Mouse (Mus musculus): ENCODE data around the gene Gm10295. TPM values are rescaled to one million over a fixed set of nuclear protein-coding genes. Genes with fewer than 3 reads are reported as not detected.
A peak's percentile ranks its signal among the peaks of the same experiment; 100 is the strongest.

Gm10295 gene
- polyA plus RNA-seq (2015; fragmentation: Nextera tagmentation; extraction: Ambion mirVana), result not detected in 2 replicates

DNA sequence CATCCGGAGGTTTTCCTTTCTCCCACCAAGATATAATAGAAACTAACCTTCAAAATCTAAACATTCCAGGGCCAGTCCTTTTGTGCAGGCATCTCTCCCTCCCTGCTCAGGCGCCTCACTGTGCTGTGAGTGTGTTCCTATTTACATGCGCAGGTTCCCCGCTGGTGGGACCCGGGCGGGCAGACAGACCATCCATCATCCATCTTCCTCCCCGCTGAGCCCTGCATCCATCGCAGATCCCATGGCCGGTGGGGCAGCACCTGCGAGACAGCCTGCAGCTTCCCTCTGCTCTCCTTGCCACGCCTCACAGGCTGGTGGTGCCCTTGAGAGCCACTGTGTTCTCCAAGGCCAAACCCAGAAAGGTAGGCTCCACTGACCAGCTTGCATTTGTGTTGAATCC lies at the start of gene Gm10295:
Gene Gm10295 (minus strand): TSS at position 122 of the 400 bp plus-strand sequence.
- no peak within 1 kb of the TSS for H3K4me3 ChIP-seq (ENCODE audit: low read length)
- no peaks in the 10 kb centered on the region for H3K27me3 ChIP-seq (replicated peaks; ENCODE audit: control insufficient read depth, insufficient read depth, low read length)
- ATAC-seq, result no peak
- no peak within 1 kb of the TSS for H3K9ac ChIP-seq (ENCODE audit: low read depth, low read length)
- H3K27ac ChIP-seq (ENCODE audit: low read length), result no peak within 1 kb of the TSS
- WGBS, result 28% methylated on average over 11 of the region's 11 CpGs
- H3K4me2 ChIP-seq (ENCODE audit: low read depth, low read length), result no peak within 1 kb of the TSS
- H3K36me3 ChIP-seq (ENCODE audit: control insufficient read depth, insufficient read depth, low read length), result no peaks in the 10 kb centered on the region
- no peaks in the 10 kb centered on the region for H3K4me1 ChIP-seq (ENCODE audit: control insufficient read depth, insufficient read depth, low read length)
- H3K9me3 ChIP-seq (ENCODE audit: control insufficient read depth, low read length), result no peaks in the 10 kb centered on the region

DNA sequence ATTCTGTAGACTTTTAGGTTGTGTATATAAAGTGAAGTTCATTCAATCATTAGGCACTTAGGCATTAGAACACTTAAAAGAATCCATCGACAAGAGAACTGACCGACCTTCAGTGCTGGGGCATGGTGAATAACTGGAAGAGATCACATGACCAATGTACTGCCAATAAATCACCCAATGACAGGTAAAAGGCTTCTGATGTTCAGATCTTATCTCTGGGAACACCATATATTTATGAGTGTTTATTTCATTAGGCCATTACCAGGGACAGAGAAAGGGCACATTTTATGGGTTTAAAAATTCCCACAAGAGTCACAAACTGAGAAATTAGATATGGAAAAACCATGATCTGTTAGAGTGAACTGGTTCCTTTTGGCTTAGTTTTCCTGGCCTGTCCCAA lies 49.7 kb upstream of the Gm10295 start:
- Histone ChIP-seq H3K4me1 (ENCODE audit: control insufficient read depth, insufficient read depth, low read length) (peaks cover 8% of the 10 kb centered on the region), H3K9me3 (ENCODE audit: control insufficient read depth, low read length) (no peaks in the 10 kb centered on the region), H3K27me3 (replicated peaks; ENCODE audit: control insufficient read depth, insufficient read depth, low read length) (no peaks in the 10 kb centered on the region), H3K4me3 (ENCODE audit: low read length) (no peak overlapping the region), H3K36me3 (ENCODE audit: control insufficient read depth, insufficient read depth, low read length) (no peaks in the 10 kb centered on the region), H3K4me2 (ENCODE audit: low read depth, low read length) (no peak overlapping the region), H3K27ac (ENCODE audit: low read length) (no peak overlapping the region), H3K9ac (ENCODE audit: low read depth, low read length) (no peak overlapping the region)
- WGBS, result 35% methylated on average over 2 of the region's 2 CpGs
- ATAC-seq, result peak; percentile 44; the same call in 1 of the 2 replicates

DNA sequence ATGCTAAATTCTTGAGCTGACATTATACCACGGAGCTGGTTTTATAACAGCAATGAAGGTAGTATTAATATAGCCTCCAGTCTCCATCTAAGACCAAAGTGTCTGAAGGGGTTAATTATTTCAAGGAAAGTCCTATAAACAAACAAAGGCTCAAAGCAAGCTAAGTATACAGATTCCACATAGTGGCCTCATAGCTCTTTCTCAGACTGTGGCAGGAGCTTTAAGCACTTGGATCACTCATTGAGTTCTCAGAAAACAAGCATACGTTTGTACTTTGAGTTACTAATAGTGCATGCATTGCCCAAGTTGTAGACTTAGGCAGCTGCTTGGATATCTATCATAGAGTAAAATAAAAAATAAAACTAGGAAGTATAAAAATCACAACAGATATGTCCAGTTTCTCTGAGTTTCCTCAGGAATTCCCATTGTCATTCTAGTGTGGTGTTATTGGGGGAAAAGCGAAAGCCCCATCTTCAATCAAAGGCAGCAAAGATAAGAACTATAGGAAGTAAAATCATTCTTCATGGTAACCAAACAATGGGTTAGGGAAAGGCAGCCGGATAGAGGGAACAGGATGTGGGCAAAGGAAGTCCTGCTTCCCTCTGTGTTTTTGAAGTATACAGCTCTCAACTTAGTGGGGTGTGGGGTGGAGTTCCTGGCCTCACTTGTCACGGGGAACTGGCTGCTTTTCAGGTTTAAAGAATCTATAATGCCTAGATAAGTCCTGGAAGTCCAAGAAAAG lies 48.8 kb upstream of the Gm10295 start:
- no peaks in the 10 kb centered on the region for H3K9me3 ChIP-seq (ENCODE audit: control insufficient read depth, low read length)
- no peaks in the 10 kb centered on the region for H3K27me3 ChIP-seq (replicated peaks; ENCODE audit: control insufficient read depth, insufficient read depth, low read length)
- no peak overlapping the region for H3K4me2 ChIP-seq (ENCODE audit: low read depth, low read length)
- no peak overlapping the region for H3K9ac ChIP-seq (ENCODE audit: low read depth, low read length)
- 57% methylated on average over 5 of the region's 5 CpGs for WGBS
- H3K4me1 ChIP-seq (ENCODE audit: control insufficient read depth, insufficient read depth, low read length), result peaks cover 8% of the 10 kb centered on the region
- ATAC-seq, result no peak
- H3K36me3 ChIP-seq (ENCODE audit: control insufficient read depth, insufficient read depth, low read length), result no peaks in the 10 kb centered on the region
- H3K4me3 ChIP-seq (ENCODE audit: low read length), result no peak overlapping the region
- H3K27ac ChIP-seq (ENCODE audit: low read length), result no peak overlapping the region

DNA sequence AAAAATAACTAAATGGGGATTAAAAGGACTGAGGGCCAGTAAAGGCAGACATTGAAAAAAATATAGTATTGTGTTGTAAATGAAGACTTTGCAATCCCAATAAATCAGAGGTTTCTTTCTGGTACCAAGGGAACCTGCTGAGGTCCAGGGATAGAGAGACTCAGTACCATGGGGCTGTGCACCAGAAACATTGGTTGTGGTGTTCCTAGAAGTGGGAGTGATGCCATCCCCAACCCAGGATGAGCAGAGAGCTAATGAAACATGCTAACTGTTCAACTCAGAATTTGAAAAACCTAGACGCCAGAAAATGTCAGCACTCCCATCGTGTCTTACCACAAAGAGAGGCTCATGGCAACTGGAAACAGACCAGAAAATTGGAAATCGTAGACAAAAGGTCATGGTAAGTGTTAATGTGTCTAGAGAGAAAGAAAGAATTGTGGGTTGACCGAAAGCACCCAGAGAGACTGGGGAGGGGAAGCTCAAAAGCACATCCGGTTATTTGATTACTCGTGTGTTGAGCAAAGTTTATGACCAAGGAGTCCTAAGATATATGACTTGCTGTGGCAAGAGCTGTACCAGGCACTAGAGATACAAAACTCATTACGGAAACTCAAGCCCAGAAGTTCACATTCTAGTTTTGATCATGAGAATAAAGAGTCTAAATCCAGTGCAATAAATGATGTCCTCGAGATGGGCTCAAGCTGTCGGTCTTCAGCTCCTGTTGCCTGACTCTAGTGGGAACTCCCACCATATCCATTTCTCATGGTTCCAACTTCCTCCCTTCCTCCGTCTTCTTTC lies 47.9 kb upstream of the Gm10295 start:
- Histone ChIP-seq H3K36me3 (ENCODE audit: control insufficient read depth, insufficient read depth, low read length) (no peaks in the 10 kb centered on the region), H3K27ac (ENCODE audit: low read length) (no peak overlapping the region), H3K4me3 (ENCODE audit: low read length) (no peak overlapping the region), H3K9me3 (ENCODE audit: control insufficient read depth, low read length) (no peaks in the 10 kb centered on the region), H3K4me1 (ENCODE audit: control insufficient read depth, insufficient read depth, low read length) (peaks cover 8% of the 10 kb centered on the region), H3K9ac (ENCODE audit: low read depth, low read length) (no peak overlapping the region), H3K27me3 (replicated peaks; ENCODE audit: control insufficient read depth, insufficient read depth, low read length) (no peaks in the 10 kb centered on the region), H3K4me2 (ENCODE audit: low read depth, low read length) (no peak overlapping the region)
- ATAC-seq, result no peak
- 56% methylated on average over 10 of the region's 10 CpGs for WGBS

DNA sequence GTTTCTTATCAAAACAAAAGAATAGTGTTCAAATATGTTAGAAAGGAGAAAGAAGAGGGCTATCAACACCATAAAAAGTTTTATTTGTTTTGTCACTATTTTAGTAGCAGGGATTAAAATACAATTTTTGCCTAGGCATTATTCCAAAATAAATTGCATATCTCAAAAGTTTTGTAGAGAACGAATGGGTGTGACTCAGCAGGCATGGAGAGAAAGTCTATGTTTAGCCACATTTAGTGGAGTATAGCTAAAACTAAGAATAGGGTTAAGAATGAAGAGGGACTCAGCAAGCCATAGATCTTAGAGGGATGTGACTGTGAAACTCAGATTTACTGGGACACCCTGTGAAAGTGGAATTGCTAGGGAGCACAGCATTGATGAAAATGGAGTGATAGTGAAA lies 47.1 kb upstream of the Gm10295 start:
- H3K9me3 ChIP-seq (ENCODE audit: control insufficient read depth, low read length), result no peaks in the 10 kb centered on the region
- no peak overlapping the region for H3K9ac ChIP-seq (ENCODE audit: low read depth, low read length)
- H3K4me1 ChIP-seq (ENCODE audit: control insufficient read depth, insufficient read depth, low read length), result peaks cover 8% of the 10 kb centered on the region
- ATAC-seq, result no peak
- H3K27ac ChIP-seq (ENCODE audit: low read length), result no peak overlapping the region
- WGBS, result 52% methylated on average over 1 of the region's 1 CpGs
- no peak overlapping the region for H3K4me2 ChIP-seq (ENCODE audit: low read depth, low read length)
- no peaks in the 10 kb centered on the region for H3K27me3 ChIP-seq (replicated peaks; ENCODE audit: control insufficient read depth, insufficient read depth, low read length)
- no peak overlapping the region for H3K4me3 ChIP-seq (ENCODE audit: low read length)
- H3K36me3 ChIP-seq (ENCODE audit: control insufficient read depth, insufficient read depth, low read length), result no peaks in the 10 kb centered on the region

DNA sequence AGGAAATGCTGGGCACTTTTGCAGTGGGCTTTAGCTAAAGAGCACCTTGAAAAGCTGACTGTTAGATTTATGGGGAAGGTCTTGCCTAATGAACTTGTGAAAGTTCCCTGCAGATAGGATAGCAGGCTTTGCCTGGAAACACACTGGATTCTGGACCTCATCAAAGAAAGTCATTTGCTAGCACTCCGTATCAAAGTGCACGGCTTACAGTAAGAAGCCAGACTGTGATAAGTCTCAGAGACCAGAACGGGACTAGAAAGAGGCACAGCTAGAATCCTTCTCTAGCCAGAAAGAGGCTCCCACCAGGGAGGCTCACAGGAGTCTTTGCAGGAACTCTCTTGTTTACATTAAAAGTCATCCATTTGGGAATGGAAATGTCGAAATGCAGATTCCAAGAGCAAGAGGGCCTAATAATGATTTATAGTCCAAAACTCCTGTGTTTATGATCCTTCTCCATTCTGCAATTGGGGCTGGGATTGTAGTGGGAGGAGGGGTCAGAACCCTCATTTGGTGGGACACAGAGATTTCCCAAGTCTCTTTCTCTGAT lies 41.6 kb upstream of the Gm10295 start:
- Histone ChIP-seq H3K9ac (ENCODE audit: low read depth, low read length) (no peak overlapping the region), H3K4me2 (ENCODE audit: low read depth, low read length) (no peak overlapping the region), H3K36me3 (ENCODE audit: control insufficient read depth, insufficient read depth, low read length) (no peaks in the 10 kb centered on the region), H3K4me3 (ENCODE audit: low read length) (no peak overlapping the region), H3K9me3 (ENCODE audit: control insufficient read depth, low read length) (no peaks in the 10 kb centered on the region), H3K4me1 (ENCODE audit: control insufficient read depth, insufficient read depth, low read length) (peaks cover 4% of the 10 kb centered on the region; the same call in 1 of the 2 replicates), H3K27ac (ENCODE audit: low read length) (0 out of 2 replicates have a peak overlapping the region, but pooled peaks have one; percentile 20), H3K27me3 (replicated peaks; ENCODE audit: control insufficient read depth, insufficient read depth, low read length) (no peaks in the 10 kb centered on the region)
- whole genome bisulfite sequencing, result 26% methylated on average over 4 of the region's 4 CpGs
- no peak for ATAC-seq

DNA sequence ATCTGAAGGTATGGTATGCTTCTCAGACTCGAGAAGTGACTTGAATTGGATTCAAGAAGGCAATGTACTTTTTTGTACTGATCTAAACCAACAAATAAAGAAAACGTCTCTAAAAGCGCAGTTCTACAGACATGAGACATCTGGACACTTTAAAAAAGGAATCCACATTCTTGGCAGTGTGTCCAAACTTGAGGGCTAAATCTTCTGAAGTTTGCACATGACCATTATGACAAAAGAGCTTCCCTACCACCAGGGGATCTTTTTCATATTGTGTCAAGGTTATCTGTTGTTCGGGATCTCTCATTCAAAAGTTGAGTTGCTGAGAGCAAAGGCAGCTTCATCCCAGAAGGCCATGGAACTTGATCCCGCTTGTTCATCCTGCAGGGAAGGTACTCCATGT lies 40.0 kb upstream of the Gm10295 start:
- H3K9ac ChIP-seq (ENCODE audit: low read depth, low read length), result no peak overlapping the region
- no peak overlapping the region for H3K4me2 ChIP-seq (ENCODE audit: low read depth, low read length)
- H3K27ac ChIP-seq (ENCODE audit: low read length), result no peak overlapping the region
- H3K27me3 ChIP-seq (replicated peaks; ENCODE audit: control insufficient read depth, insufficient read depth, low read length), result no peaks in the 10 kb centered on the region
- no peak overlapping the region for H3K4me3 ChIP-seq (ENCODE audit: low read length)
- no peak for ATAC-seq
- H3K9me3 ChIP-seq (ENCODE audit: control insufficient read depth, low read length), result no peaks in the 10 kb centered on the region
- no peaks in the 10 kb centered on the region for H3K36me3 ChIP-seq (ENCODE audit: control insufficient read depth, insufficient read depth, low read length)
- 57% methylated on average over 5 of the region's 5 CpGs for WGBS
- peaks cover 4% of the 10 kb centered on the region; the same call in 1 of the 2 replicates for H3K4me1 ChIP-seq (ENCODE audit: control insufficient read depth, insufficient read depth, low read length)

DNA sequence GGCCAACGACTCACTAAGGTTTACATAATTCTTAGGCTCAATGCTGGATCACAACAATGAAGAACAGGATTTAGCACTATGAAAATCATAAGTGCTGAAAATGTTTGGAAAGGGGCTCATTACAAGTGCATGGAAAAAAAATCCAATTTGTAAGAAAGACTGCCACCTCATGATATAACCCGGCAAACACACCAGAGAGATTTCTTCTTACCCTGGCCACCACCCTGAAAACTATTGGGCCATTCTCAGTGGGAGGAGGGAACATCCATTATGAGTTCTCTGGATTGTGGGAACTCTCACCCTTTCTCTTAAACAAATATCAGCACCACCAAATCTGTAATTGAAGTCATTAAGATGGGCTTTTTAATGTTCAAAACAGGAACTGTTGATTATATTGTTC lies 39.0 kb upstream of the Gm10295 start:
- Histone ChIP-seq H3K4me3 (ENCODE audit: low read length) (no peak overlapping the region), H3K36me3 (ENCODE audit: control insufficient read depth, insufficient read depth, low read length) (no peaks in the 10 kb centered on the region), H3K9me3 (ENCODE audit: control insufficient read depth, low read length) (no peaks in the 10 kb centered on the region), H3K4me2 (ENCODE audit: low read depth, low read length) (no peak overlapping the region), H3K4me1 (ENCODE audit: control insufficient read depth, insufficient read depth, low read length) (peaks cover 4% of the 10 kb centered on the region; the same call in 1 of the 2 replicates), H3K9ac (ENCODE audit: low read depth, low read length) (no peak overlapping the region), H3K27ac (ENCODE audit: low read length) (no peak overlapping the region), H3K27me3 (replicated peaks; ENCODE audit: control insufficient read depth, insufficient read depth, low read length) (no peaks in the 10 kb centered on the region)
- 57% methylated on average over 2 of the region's 2 CpGs for WGBS
- no peak for ATAC-seq

DNA sequence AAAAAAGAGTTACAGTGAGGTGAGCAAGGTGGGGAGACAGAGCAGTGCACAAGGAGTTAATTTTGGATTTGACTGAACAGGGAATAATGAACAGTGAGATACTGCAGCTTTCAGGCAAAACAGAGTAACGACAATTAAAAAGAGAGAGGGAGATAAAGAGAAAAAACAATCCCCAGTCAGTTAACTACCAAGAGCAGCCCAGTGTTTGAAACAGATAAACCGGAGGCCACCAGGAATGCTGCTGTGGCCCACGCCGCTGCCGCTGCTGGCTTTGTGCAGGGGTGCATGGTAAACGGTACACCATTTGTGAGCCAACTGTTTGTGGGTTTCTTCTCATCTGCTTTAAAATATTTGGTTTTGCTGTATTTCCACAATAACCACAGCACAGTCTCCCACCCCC lies 34.8 kb upstream of the Gm10295 start:
- no peak for ATAC-seq
- H3K9me3 ChIP-seq (ENCODE audit: control insufficient read depth, low read length), result no peaks in the 10 kb centered on the region
- WGBS, result 34% methylated on average over 6 of the region's 6 CpGs
- peaks cover under 1% of the 10 kb centered on the region; the same call in 1 of the 2 replicates for H3K4me1 ChIP-seq (ENCODE audit: control insufficient read depth, insufficient read depth, low read length)
- no peak overlapping the region for H3K27ac ChIP-seq (ENCODE audit: low read length)
- H3K9ac ChIP-seq (ENCODE audit: low read depth, low read length), result no peak overlapping the region
- H3K4me2 ChIP-seq (ENCODE audit: low read depth, low read length), result no peak overlapping the region
- H3K36me3 ChIP-seq (ENCODE audit: control insufficient read depth, insufficient read depth, low read length), result no peaks in the 10 kb centered on the region
- H3K4me3 ChIP-seq (ENCODE audit: low read length), result no peak overlapping the region
- H3K27me3 ChIP-seq (replicated peaks; ENCODE audit: control insufficient read depth, insufficient read depth, low read length), result no peaks in the 10 kb centered on the region

All from intestine, embryonic 16.5 days (tissue).